Mouse (Mus musculus): ENCODE results near the gene Rps6ka4. TPM values are rescaled to one million over a fixed set of nuclear protein-coding genes. Genes with fewer than 3 reads are reported as not detected.

Gene Rps6ka4
- total RNA-seq, 2 experiments from 2014 or later: 22.6 to 28.7 TPM

Small RNA genes within 50 kb of the gene (microRNA-seq; reads per million reads assigned to microRNA genes)
- 0 reads per million in 2 experiments for gene Mir5046

Other genes with a start within 250 kb of the Rps6ka4 start
- gene Ccdc88b, start 17.6 kb upstream of the Rps6ka4 start, total RNA-seq (2021): under 1 TPM; 0.41 to 0.52 TPM
- 10 to 100 TPM; 34.4 to 35.5 TPM for gene Trmt112, start 69.1 kb upstream of the Rps6ka4 start, total RNA-seq (2021)
- 100 to 1,000 TPM; 309 to 336 TPM for gene Prdx5, start 69.5 kb upstream of the Rps6ka4 start, total RNA-seq (2021)
- gene Esrra, start 81.2 kb upstream of the Rps6ka4 start, total RNA-seq (2021): 100 to 1,000 TPM; 111 to 119 TPM
- not detected for gene Catsperz, start 84.7 kb upstream of the Rps6ka4 start, total RNA-seq (2021)
- under 1 TPM in 1 of 2 experiments, not detected in 1; 0.56 TPM for gene Kcnk4, start 93.9 kb upstream of the Rps6ka4 start, total RNA-seq (2021)
- 10 to 100 TPM; 29.6 to 30.5 TPM for gene Bad, start 101.2 kb upstream of the Rps6ka4 start, total RNA-seq (2021)
- gene Gpr137, start 101.8 kb upstream of the Rps6ka4 start, total RNA-seq (2021): 10 to 100 TPM; 18.7 to 21.4 TPM
- gene Ppp1r14b, start 134.3 kb upstream of the Rps6ka4 start, total RNA-seq (2021): 100 to 1,000 TPM; 243 to 246 TPM
- gene Plcb3, start 135.8 kb upstream of the Rps6ka4 start, total RNA-seq (2021): 10 to 100 TPM; 17.4 to 19.9 TPM
- 10 to 100 TPM; 23.5 to 26.6 TPM for gene Fkbp2, start 139.9 kb upstream of the Rps6ka4 start, total RNA-seq (2021)
- gene Vegfb, start 147.0 kb upstream of the Rps6ka4 start, total RNA-seq (2021): 100 to 1,000 TPM; 263 to 265 TPM
- gene Dnajc4, start 151.9 kb upstream of the Rps6ka4 start, total RNA-seq (2021): 10 to 100 TPM; 48.7 to 49.2 TPM
- gene Nudt22, start 155.5 kb upstream of the Rps6ka4 start, total RNA-seq (2021): 10 to 100 TPM; 27.2 to 29.0 TPM
- 10 to 100 TPM; 22.6 to 25.7 TPM for gene Trpt1, start 155.5 kb upstream of the Rps6ka4 start, total RNA-seq (2021)
- 1 to 10 TPM; 3.5 to 3.7 TPM for gene Fermt3, start 178.8 kb upstream of the Rps6ka4 start, total RNA-seq (2021)
- 100 to 1,000 TPM; 139 to 151 TPM for gene Stip1, start 199.3 kb upstream of the Rps6ka4 start, total RNA-seq (2021)
- 100 to 1,000 TPM; 107 to 126 TPM for gene Macrod1, start 216.2 kb upstream of the Rps6ka4 start, total RNA-seq (2021)